23 mouse cellular contexts compared by ENCODE assay signal in genomic region chr8:117794581-117794980, GRCm38 (mm10). TPM values are rescaled to one million over a fixed set of nuclear protein-coding genes. Genes with fewer than 3 reads are reported as not detected.
DNase-seq lines count a peak whose midpoint lies in the region; ATAC-seq lines count a peak whose summit lies in the region.
"Had no signal": no experiment of that assay in that cellular context is flagged by ENCODE, and none has a peak within 500 bp of the region (broad histone marks: within the 10 kb centered on the region; RNA-seq: fewer than 3 reads in every experiment).

No protein-coding gene starts in this region.

- H3K9ac ChIP-seq in hindbrain, embryonic 14.5 days, result no peak overlapping the region
- H3K9ac ChIP-seq: liver, postnatal 0 days had no signal

- H3K36me3 ChIP-seq in hindbrain, embryonic 10.5 days, result peaks cover 100% of the 10 kb centered on the region
- peaks cover 73% of the 10 kb centered on the region for H3K36me3 ChIP-seq in hindbrain, embryonic 14.5 days (replicated peaks; ENCODE audit: control insufficient read depth, insufficient read depth)

- H3K4me2 ChIP-seq in hindbrain, embryonic 14.5 days (replicated peaks), result no peak overlapping the region
- H3K4me2 ChIP-seq: liver, embryonic 11.5 days had no signal

- H3K4me1 ChIP-seq in hindbrain, embryonic 10.5 days (replicated peaks), result peaks cover 14% of the 10 kb centered on the region; the same call in 1 of the 2 replicates
- peaks cover 7% of the 10 kb centered on the region; the same call in 1 of the 2 replicates for H3K4me1 ChIP-seq in hindbrain, embryonic 14.5 days (replicated peaks; ENCODE audit: control insufficient read depth, insufficient read depth, low read length)
- H3K4me1 ChIP-seq: forebrain, embryonic 10.5 days; heart, embryonic 10.5 days had no signal

- no peak for DNase-seq in hindbrain, embryonic 10.5 days (ENCODE audit: low spot score)
- DNase-seq in hindbrain, embryonic 14.5 days (ENCODE audit: low spot score), result no peak
- peak; percentile 70 for DNase-seq in brain, adult 2 months (ENCODE audit: low read depth, low spot score)
- peak; percentile 72 for DNase-seq in cerebellum, adult 11-12 months
- DNase-seq in cerebellum, postnatal 10 days, result peak; percentile 21 to 42
- no peak for DNase-seq in kidney, postnatal 36 days
- no peak for DNase-seq in right cerebral cortex, postnatal 36 days (ENCODE audit: low spot score in 2 of 2)
- DNase-seq: adrenal gland, postnatal 36 days; heart, postnatal 4 days; kidney, adult 18-20 months; left cerebral cortex, postnatal 4 days; liver, postnatal 0 days; right cerebral cortex, postnatal 14 days; spleen, adult 18-20 months; thymus, postnatal 14 days had no signal

- WGBS in hindbrain, embryonic 10.5 days, result 87% methylated on average over 10 of the region's 10 CpGs
- WGBS in hindbrain, embryonic 14.5 days, result 74% methylated on average over 10 of the region's 10 CpGs

- H3K9me3 ChIP-seq in hindbrain, embryonic 10.5 days, result no peaks in the 10 kb centered on the region
- H3K9me3 ChIP-seq in hindbrain, embryonic 14.5 days (ENCODE audit: control insufficient read depth, low read length), result no peaks in the 10 kb centered on the region
- H3K9me3 ChIP-seq: forebrain, embryonic 10.5 days; heart, embryonic 10.5 days had no signal

- no peak overlapping the region for H3K4me3 ChIP-seq in hindbrain, embryonic 10.5 days
- H3K4me3 ChIP-seq in hindbrain, embryonic 14.5 days (replicated peaks; ENCODE audit: low read length), result no peak overlapping the region
- H3K4me3 ChIP-seq: forebrain, embryonic 10.5 days; heart, embryonic 10.5 days had no signal

- no peaks in the 10 kb centered on the region for H3K27me3 ChIP-seq in hindbrain, embryonic 10.5 days (ENCODE audit: insufficient read depth, poor library complexity, severe bottlenecking)
- no peaks in the 10 kb centered on the region for H3K27me3 ChIP-seq in hindbrain, embryonic 14.5 days (ENCODE audit: control insufficient read depth, insufficient read depth, low read length)

- 0 out of 2 replicates have a peak overlapping the region, but pooled peaks have one; percentile 12 for H3K27ac ChIP-seq in hindbrain, embryonic 10.5 days
- H3K27ac ChIP-seq in hindbrain, embryonic 14.5 days, result no peak overlapping the region
- H3K27ac ChIP-seq: forebrain, embryonic 10.5 days; heart, embryonic 10.5 days; macrophage had no signal

- ATAC-seq in hindbrain, embryonic 14.5 days (ENCODE audit: low FRiP score), result no peak
- ATAC-seq in granulocyte monocyte progenitor cell, adult 5-6 weeks (replicated peaks; ENCODE audit: poor library complexity, severe bottlenecking), result no peak
- ATAC-seq: inflammation-experienced regulatory T-cells, adult 6 months; liver, postnatal 0 days; lung, postnatal 0 days; midbrain, embryonic 16.5 days had no signal

RNA-seq across cellular contexts. Expression of gene Mphosph6, which starts 7.2 kb away (rescaled TPM):
- polyA plus RNA-seq in hindbrain, embryonic 10.5 days (2016; fragmentation: Nextera tagmentation; extraction: Ambion mirVana), result 53.1 and 66.9 TPM in 2 replicates
- polyA plus RNA-seq in hindbrain, embryonic 14.5 days (2014; fragmentation: Nextera tagmentation; extraction: Ambion mirVana), result 28.1 and 30.8 TPM in 2 replicates
- total RNA-seq in granulocyte monocyte progenitor cell, adult 5-6 weeks (2014; fragmentation: Nextera tagmentation), result 50.6 and 57.8 TPM in 2 replicates
- total RNA-seq in granulocyte monocyte progenitor cell, adult 5-6 weeks (2017), result 47.7 and 55.2 TPM in 2 replicates

Comparison
In these comparisons a context has a peak if more than half of its experiments do, and no peak if none do; other contexts are left out.
1. DNase-seq: peak in brain, adult 2 months (single experiment), cerebellum, adult 11-12 months (single experiment) and cerebellum, postnatal 10 days (2 of 2); none in hindbrain, embryonic 10.5 days (single experiment), hindbrain, embryonic 14.5 days (single experiment), kidney, postnatal 36 days (0 of 2) and right cerebral cortex, postnatal 36 days (0 of 2).